In genomic region chr3:96808651-96809050, GRCm38 (mm10) we compare ENCODE assay signal across 23 mouse cellular contexts. TPM values are rescaled to one million over a fixed set of nuclear protein-coding genes. Genes with fewer than 3 reads are reported as not detected.
DNase-seq lines count a peak whose midpoint lies in the region; TF ChIP-seq lines count a peak whose summit lies in the region.
"Had no signal": no experiment of that assay in that cellular context is flagged by ENCODE, and none has a peak within 500 bp of the region (broad histone marks: within the 10 kb centered on the region; RNA-seq: fewer than 3 reads in every experiment).

No protein-coding gene starts in this region.

- no peak for TF ChIP-seq POLR2A in kidney, adult 2 months (IDR thresholded peaks at IDR 0.05; ENCODE audit: low read depth, low read length)

- no peaks in the 10 kb centered on the region for H3K36me3 ChIP-seq in kidney, adult 2 months (ENCODE audit: control insufficient read depth, insufficient read depth, low read length)
- H3K36me3 ChIP-seq: intestine, embryonic 15.5 days; liver, embryonic 12.5 days; stomach, embryonic 15.5 days had no signal

- H3K27ac ChIP-seq in kidney, adult 2 months (ENCODE audit: insufficient read depth, low read depth, low read length): no peak overlapping the region
- H3K27ac ChIP-seq: embryonic facial prominence, embryonic 10.5 days; forebrain, embryonic 13.5 days; hindbrain, embryonic 13.5 days; intestine, embryonic 15.5 days; liver, embryonic 12.5 days; stomach, embryonic 15.5 days had no signal

- H3K27me3 ChIP-seq in kidney, adult 2 months (replicated peaks; ENCODE audit: control insufficient read depth, insufficient read depth, low read length): no peaks in the 10 kb centered on the region
- H3K27me3 ChIP-seq: CH12.LX; forebrain, embryonic 13.5 days; hindbrain, embryonic 13.5 days; intestine, embryonic 15.5 days; liver, embryonic 12.5 days; stomach, embryonic 15.5 days had no signal

- DNase-seq in cerebellum, postnatal 10 days: peak; percentile 35 to 54
- no peak for DNase-seq in cerebellum, postnatal 4 days (ENCODE audit: low spot score in 2 of 2)
- DNase-seq in kidney, adult 2 months: peak; percentile 21
- no peak for DNase-seq in kidney, adult 18-20 months
- peak; percentile 9 for DNase-seq in lung, postnatal 14 days
- DNase-seq in lung, postnatal 25 days (ENCODE audit: low spot score): no peak
- peak; percentile 22 for DNase-seq in R1 (ENCODE audit: low read depth, low spot score)
- no peak for DNase-seq in urinary bladder, postnatal 14 days (ENCODE audit: low spot score)
- DNase-seq: adrenal gland, postnatal 25 days; cerebellum, adult 11-12 months; cerebellum, postnatal 36 days; gastrocnemius, postnatal 14 days; heart, adult 18-20 months; kidney, postnatal 36 days; thymus, adult 18-20 months had no signal

- TF ChIP-seq CTCF in kidney, adult 2 months (conservative IDR thresholded peaks at IDR 0.05; ENCODE audit: insufficient read depth, insufficient read length, low read depth, low read length): no peak

- H3K4me3 ChIP-seq in kidney, adult 2 months (ENCODE audit: insufficient read depth, low read depth, low read length): no peak overlapping the region
- H3K4me3 ChIP-seq: embryonic facial prominence, embryonic 10.5 days; forebrain, embryonic 13.5 days; hindbrain, embryonic 13.5 days; intestine, embryonic 15.5 days; liver, embryonic 12.5 days; stomach, embryonic 15.5 days had no signal

- WGBS in kidney, adult 2 months: 59% methylated on average over 3 of the region's 3 CpGs

- H3K4me1 ChIP-seq in kidney, adult 2 months (ENCODE audit: control insufficient read depth, insufficient read depth, low read length): 0 out of 2 replicates have a peak, but pooled peaks cover 5% of the 10 kb centered on the region

RNA-seq across cellular contexts. Expression of gene Pdzk1, which starts 20.4 kb away (rescaled TPM):
- 343 and 414 TPM in 2 replicates for polyA plus RNA-seq in kidney, adult 2 months (2012; rRNA removed)
- polyA plus RNA-seq: forebrain, embryonic 13.5 days; hindbrain, embryonic 13.5 days; limb, embryonic 11.5 days had no signal

RNA-seq across cellular contexts. Expression of gene Cd160, which starts 20.5 kb away (rescaled TPM):
- 0.08 and 0.33 TPM in 2 replicates for polyA plus RNA-seq in kidney, adult 2 months (2012; rRNA removed)

Comparison
In these comparisons a context has a peak if more than half of its experiments do, and no peak if none do; other contexts are left out.
1. DNase-seq: peak in cerebellum, postnatal 10 days (2 of 2), kidney, adult 2 months (single experiment), lung, postnatal 14 days (single experiment) and R1 (single experiment); none in cerebellum, postnatal 4 days (0 of 2), kidney, adult 18-20 months (single experiment), lung, postnatal 25 days (single experiment) and urinary bladder, postnatal 14 days (single experiment).